Mouse (Mus musculus): ENCODE measurements around the gene Nagk.

GRCm38 (mm10) chr6:83788554-83788953, 6.2 kb upstream of the Nagk start:
- no peak for TF ChIP-seq CTCF (IDR thresholded peaks at IDR 0.05)
- no peak for TF ChIP-seq POLR2A (IDR thresholded peaks at IDR 0.05; ENCODE audit: insufficient read depth, low read depth, low read length)

Measured in heart, adult 2 months (tissue).